Mouse (Mus musculus): ENCODE results near the gene Prr14. TPM values are rescaled to one million over a fixed set of nuclear protein-coding genes. Genes with fewer than 3 reads are reported as not detected.
A peak's percentile ranks its signal among the peaks of the same experiment; 100 is the strongest.

Gene Prr14
- polyA plus RNA-seq, 1 experiment from 2014 or later, result 44.7 TPM

GRCm38 (mm10) chr7:127513016-127513390 is 53.6 kb downstream of the Prr14 start:
- Histone ChIP-seq H3K4me3 (ENCODE audit: low read depth, low read length) (peak overlapping the region; percentile 75), H3K27ac (ENCODE audit: low read depth, low read length) (peak overlapping the region; percentile 98), H3K27me3 (replicated peaks; ENCODE audit: control insufficient read depth, insufficient read depth, low read length) (no peaks in the 10 kb centered on the region), H3K9ac (ENCODE audit: low read length) (peak overlapping the region; percentile 88), H3K9me3 (replicated peaks; ENCODE audit: control insufficient read depth, low read length) (no peaks in the 10 kb centered on the region), H3K4me2 (ENCODE audit: low read length) (peak overlapping the region; percentile 61), H3K4me1 (ENCODE audit: control insufficient read depth, insufficient read depth, low read length) (peaks cover 14% of the 10 kb centered on the region; the same call in 1 of the 2 replicates), H3K36me3 (ENCODE audit: control insufficient read depth, insufficient read depth, low read length) (peaks cover 39% of the 10 kb centered on the region)
- 45% methylated on average over 8 of the region's 8 CpGs for WGBS
- ATAC-seq (no peak), DNase-seq (ENCODE audit: low spot score) (no peak)

- H3K27me3 ChIP-seq (replicated peaks; ENCODE audit: control insufficient read depth, insufficient read depth, low read length), result no peaks in the 10 kb centered on the region
- H3K36me3 ChIP-seq (ENCODE audit: control insufficient read depth, insufficient read depth, low read length), result peaks cover 46% of the 10 kb centered on the region
- peaks cover 14% of the 10 kb centered on the region; the same call in 1 of the 2 replicates for H3K4me1 ChIP-seq (ENCODE audit: control insufficient read depth, insufficient read depth, low read length)
- H3K27ac ChIP-seq (ENCODE audit: low read depth, low read length), result no peak overlapping the region
- H3K9me3 ChIP-seq (replicated peaks; ENCODE audit: control insufficient read depth, low read length), result no peaks in the 10 kb centered on the region
- ATAC-seq (no peak), DNase-seq (ENCODE audit: low spot score) (no peak)
- no peak overlapping the region for H3K9ac ChIP-seq (ENCODE audit: low read length)
- peak overlapping the region; percentile 61 for H3K4me2 ChIP-seq (ENCODE audit: low read length)
- peak overlapping the region; percentile 75; the same call in 1 of the 2 replicates for H3K4me3 ChIP-seq (ENCODE audit: low read depth, low read length)
- 88% methylated on average over 3 of the region's 3 CpGs for WGBS
Measured at GRCm38 (mm10) chr7:127513781-127514180, 54.4 kb downstream of the Prr14 start.

- no peaks in the 10 kb centered on the region for H3K27me3 ChIP-seq (replicated peaks; ENCODE audit: control insufficient read depth, insufficient read depth, low read length)
- DNase-seq (ENCODE audit: low spot score) (no peak), ATAC-seq (no peak)
- H3K4me2 ChIP-seq (ENCODE audit: low read length), result no peak overlapping the region
- H3K36me3 ChIP-seq (ENCODE audit: control insufficient read depth, insufficient read depth, low read length), result peaks cover 62% of the 10 kb centered on the region
- no peaks in the 10 kb centered on the region for H3K9me3 ChIP-seq (replicated peaks; ENCODE audit: control insufficient read depth, low read length)
- H3K27ac ChIP-seq (ENCODE audit: low read depth, low read length), result no peak overlapping the region
- H3K4me3 ChIP-seq (ENCODE audit: low read depth, low read length), result no peak overlapping the region
- H3K9ac ChIP-seq (ENCODE audit: low read length), result no peak overlapping the region
- peaks cover 14% of the 10 kb centered on the region; the same call in 1 of the 2 replicates for H3K4me1 ChIP-seq (ENCODE audit: control insufficient read depth, insufficient read depth, low read length)
- 88% methylated on average over 7 of the region's 7 CpGs for WGBS
Measured at GRCm38 (mm10) chr7:127515846-127516245, 56.4 kb downstream of the Prr14 start.

- Histone ChIP-seq H3K4me1 (ENCODE audit: control insufficient read depth, insufficient read depth, low read length) (peaks cover 13% of the 10 kb centered on the region; the same call in 1 of the 2 replicates), H3K4me2 (ENCODE audit: low read length) (no peak overlapping the region), H3K4me3 (ENCODE audit: low read depth, low read length) (no peak overlapping the region), H3K9me3 (replicated peaks; ENCODE audit: control insufficient read depth, low read length) (no peaks in the 10 kb centered on the region), H3K27me3 (replicated peaks; ENCODE audit: control insufficient read depth, insufficient read depth, low read length) (no peaks in the 10 kb centered on the region), H3K27ac (ENCODE audit: low read depth, low read length) (no peak overlapping the region), H3K9ac (ENCODE audit: low read length) (no peak overlapping the region), H3K36me3 (ENCODE audit: control insufficient read depth, insufficient read depth, low read length) (peaks cover 67% of the 10 kb centered on the region)
- ATAC-seq, result no peak
- no peak for DNase-seq (ENCODE audit: low spot score)
- 96% methylated on average over 6 of the region's 7 CpGs for WGBS
Measured at GRCm38 (mm10) chr7:127516344-127516743, 56.9 kb downstream of the Prr14 start.

GRCm38 (mm10) chr7:127519284-127519683 is 59.9 kb downstream of the Prr14 start, which contains the start of gene Gm42715:
Gene Gm42715 (plus strand): TSS chr7:127519584.
- no peak within 1 kb of the TSS for H3K4me2 ChIP-seq (ENCODE audit: low read length)
- WGBS, result 95% methylated on average over 3 of the region's 3 CpGs
- no peak within 1 kb of the TSS for H3K9ac ChIP-seq (ENCODE audit: low read length)
- no peaks in the 10 kb centered on the region for H3K9me3 ChIP-seq (replicated peaks; ENCODE audit: control insufficient read depth, low read length)
- H3K4me3 ChIP-seq (ENCODE audit: low read depth, low read length), result no peak within 1 kb of the TSS
- peaks cover 89% of the 10 kb centered on the region for H3K36me3 ChIP-seq (ENCODE audit: control insufficient read depth, insufficient read depth, low read length)
- ATAC-seq (no peak), DNase-seq (ENCODE audit: low spot score) (no peak)
- no peaks in the 10 kb centered on the region for H3K27me3 ChIP-seq (replicated peaks; ENCODE audit: control insufficient read depth, insufficient read depth, low read length)
- H3K4me1 ChIP-seq (ENCODE audit: control insufficient read depth, insufficient read depth, low read length), result no peaks in the 10 kb centered on the region; the same call in 1 of the 2 replicates
- no peak within 1 kb of the TSS for H3K27ac ChIP-seq (ENCODE audit: low read depth, low read length)

Small RNA genes lying within 50 kb of the gene (microRNA-seq; reads per million reads assigned to microRNA genes)
- gene Gm47278 (not detected), gene Mir7060 (0.66 reads per million)

Other genes with a start within 250 kb of the Prr14 start
- gene Zfp553, start 226.6 kb upstream of the Prr14 start, polyA plus RNA-seq (2014; fragmentation: Nextera tagmentation; extraction: Ambion mirVana), result 29.4 and 36.7 TPM in 2 replicates
- gene Sept1, start 226.5 kb upstream of the Prr14 start, polyA plus RNA-seq (2014; fragmentation: Nextera tagmentation; extraction: Ambion mirVana), result 11.3 and 15.1 TPM in 2 replicates
- 53.2 and 57.4 TPM in 2 replicates for gene Zfp771, start 215.3 kb upstream of the Prr14 start, polyA plus RNA-seq (2014; fragmentation: Nextera tagmentation; extraction: Ambion mirVana)
- 169 and 219 TPM in 2 replicates for gene Dctpp1, start 198.9 kb upstream of the Prr14 start, polyA plus RNA-seq (2014; fragmentation: Nextera tagmentation; extraction: Ambion mirVana)
- gene Sephs2, start 185.6 kb upstream of the Prr14 start, polyA plus RNA-seq (2014; fragmentation: Nextera tagmentation; extraction: Ambion mirVana), result 59.4 and 62.5 TPM in 2 replicates
- 0.17 and 0.23 TPM in 2 replicates for gene Itgal, start 163.4 kb upstream of the Prr14 start, polyA plus RNA-seq (2014; fragmentation: Nextera tagmentation; extraction: Ambion mirVana)
- 3.5 and 3.6 TPM in 2 replicates for gene Zfp768, start 114.0 kb upstream of the Prr14 start, polyA plus RNA-seq (2014; fragmentation: Nextera tagmentation; extraction: Ambion mirVana)
- 4.0 and 7.0 TPM in 2 replicates for gene Zfp747, start 83.6 kb upstream of the Prr14 start, polyA plus RNA-seq (2014; fragmentation: Nextera tagmentation; extraction: Ambion mirVana)
- 5.5 and 6.6 TPM in 2 replicates for gene 9130019O22Rik, start 72.4 kb upstream of the Prr14 start, polyA plus RNA-seq (2014; fragmentation: Nextera tagmentation; extraction: Ambion mirVana)
- 7.4 and 7.5 TPM in 2 replicates for gene E430018J23Rik, start 66.0 kb upstream of the Prr14 start, polyA plus RNA-seq (2014; fragmentation: Nextera tagmentation; extraction: Ambion mirVana)
- gene Zfp764, start 52.8 kb upstream of the Prr14 start, polyA plus RNA-seq (2014; fragmentation: Nextera tagmentation; extraction: Ambion mirVana), result 4.4 and 4.5 TPM in 2 replicates
- 32.9 and 36.1 TPM in 2 replicates for gene Zfp688, start 37.5 kb upstream of the Prr14 start, polyA plus RNA-seq (2014; fragmentation: Nextera tagmentation; extraction: Ambion mirVana)
- gene Zfp689, start 10.5 kb upstream of the Prr14 start, polyA plus RNA-seq (2014; fragmentation: Nextera tagmentation; extraction: Ambion mirVana), result 12.7 TPM in 2 replicates
- gene Fbrs, start 19.6 kb downstream of the Prr14 start, polyA plus RNA-seq (2014; fragmentation: Nextera tagmentation; extraction: Ambion mirVana), result 8.9 and 10.2 TPM in 2 replicates
- gene Srcap, start 52.4 kb downstream of the Prr14 start, polyA plus RNA-seq (2014; fragmentation: Nextera tagmentation; extraction: Ambion mirVana), result 25.3 and 43.6 TPM in 2 replicates
- 12.6 and 16.6 TPM in 2 replicates for gene Gm42715, start 60.0 kb downstream of the Prr14 start, polyA plus RNA-seq (2014; fragmentation: Nextera tagmentation; extraction: Ambion mirVana)
- gene Tmem265, start 101.8 kb downstream of the Prr14 start, polyA plus RNA-seq (2014; fragmentation: Nextera tagmentation; extraction: Ambion mirVana), result 4.1 and 4.7 TPM in 2 replicates
- gene Phkg2, start 113.7 kb downstream of the Prr14 start, polyA plus RNA-seq (2014; fragmentation: Nextera tagmentation; extraction: Ambion mirVana), result 59.5 and 62.2 TPM in 2 replicates
- 12.5 and 12.8 TPM in 2 replicates for gene Ccdc189, start 129.0 kb downstream of the Prr14 start, polyA plus RNA-seq (2014; fragmentation: Nextera tagmentation; extraction: Ambion mirVana)
- 26.2 and 39.6 TPM in 2 replicates for gene Rnf40, start 129.2 kb downstream of the Prr14 start, polyA plus RNA-seq (2014; fragmentation: Nextera tagmentation; extraction: Ambion mirVana)
- gene Zfp629, start 156.2 kb downstream of the Prr14 start, polyA plus RNA-seq (2014; fragmentation: Nextera tagmentation; extraction: Ambion mirVana), result 20.8 and 24.2 TPM in 2 replicates
- 40.8 and 45.7 TPM in 2 replicates for gene Bcl7c, start 249.3 kb downstream of the Prr14 start, polyA plus RNA-seq (2014; fragmentation: Nextera tagmentation; extraction: Ambion mirVana)